Mouse (Mus musculus) heart, adult 8-10 months (tissue): ENCODE measurements around the gene Smpd2. TPM values are rescaled to one million over a fixed set of nuclear protein-coding genes. Genes with fewer than 3 reads are reported as not detected.
A peak's percentile ranks its signal among the peaks of the same experiment; 100 is the strongest.

Experiments used
- DNase-seq: peaks from one replicate; pipeline ENCODE4 v3.0.0; 2022; ENCODE audit warnings: low spot score
- total RNA-seq, 4 experiments: library from RNA; stranded (reverse); gene quantifications; 2 replicates each; pipeline ENCODE4 v1.2.4; 2022

Smpd2 gene
- total RNA-seq, 4 experiments from 2014 or later = 30.1 to 40.2 (median 34.8) TPM

- DNase-seq = no peak
Measured at GRCm38 (mm10) chr10:41452791-41453190, 37.4 kb downstream of the Smpd2 start.

- DNase-seq = no peak
Measured at GRCm38 (mm10) chr10:41451656-41452055, 38.5 kb downstream of the Smpd2 start.

- DNase-seq = no peak
Measured at GRCm38 (mm10) chr10:41450780-41451522, 39.2 kb downstream of the Smpd2 start.

GRCm38 (mm10) chr10:41450137-41450670, 40.0 kb downstream of the Smpd2 start, which contains the start of gene Zbtb24:
TSS of gene Zbtb24 (plus strand) at chr10:41450383.
- peak; percentile 95 for DNase-seq

GRCm38 (mm10) chr10:41449684-41450083, 40.5 kb downstream of the Smpd2 start:
- DNase-seq = no peak

GRCm38 (mm10) chr10:41448216-41448615, 42.0 kb downstream of the Smpd2 start:
- no peak for DNase-seq

Other genes with a start within 250 kb of the Smpd2 start
- gene Fig4, start 187.1 kb downstream of the Smpd2 start, total RNA-seq = 10 to 100 TPM; 25.9 to 31.7 (median 28.2) TPM
- under 1 TPM in 2 of 4 experiments, not detected in 2; 0.03 TPM for gene Ak9, start 186.4 kb downstream of the Smpd2 start, total RNA-seq
- 1 to 10 TPM; 6.5 to 9.3 (median 7.6) TPM for gene Zbtb24, start 40.0 kb downstream of the Smpd2 start, total RNA-seq
- gene Mical1, start 14.1 kb downstream of the Smpd2 start, total RNA-seq = 10 to 100 TPM in 2 of 4 experiments, 1 to 10 TPM in 2; 7.5 to 12.7 (median 9.8) TPM
- 1 to 10 TPM in 2 of 4 experiments, under 1 TPM in 2; 0.78 to 1.4 (median 1.1) TPM for gene Ppil6, start 70 bp upstream of the Smpd2 start, total RNA-seq
- 100 to 1,000 TPM; 143 to 147 (median 145) TPM for gene Cd164, start 29.0 kb upstream of the Smpd2 start, total RNA-seq
- gene Ccdc162, start 226.3 kb upstream of the Smpd2 start, total RNA-seq = under 1 TPM in 1 of 4 experiments, not detected in 3; 0.20 TPM